Mouse (Mus musculus) thymus, postnatal 4 days (tissue): ENCODE data around the gene Podnl1.

Experiments
- DNase-seq: peaks from one replicate; pipeline ENCODE4 v3.0.0; 2021

The Podnl1 gene

DNA sequence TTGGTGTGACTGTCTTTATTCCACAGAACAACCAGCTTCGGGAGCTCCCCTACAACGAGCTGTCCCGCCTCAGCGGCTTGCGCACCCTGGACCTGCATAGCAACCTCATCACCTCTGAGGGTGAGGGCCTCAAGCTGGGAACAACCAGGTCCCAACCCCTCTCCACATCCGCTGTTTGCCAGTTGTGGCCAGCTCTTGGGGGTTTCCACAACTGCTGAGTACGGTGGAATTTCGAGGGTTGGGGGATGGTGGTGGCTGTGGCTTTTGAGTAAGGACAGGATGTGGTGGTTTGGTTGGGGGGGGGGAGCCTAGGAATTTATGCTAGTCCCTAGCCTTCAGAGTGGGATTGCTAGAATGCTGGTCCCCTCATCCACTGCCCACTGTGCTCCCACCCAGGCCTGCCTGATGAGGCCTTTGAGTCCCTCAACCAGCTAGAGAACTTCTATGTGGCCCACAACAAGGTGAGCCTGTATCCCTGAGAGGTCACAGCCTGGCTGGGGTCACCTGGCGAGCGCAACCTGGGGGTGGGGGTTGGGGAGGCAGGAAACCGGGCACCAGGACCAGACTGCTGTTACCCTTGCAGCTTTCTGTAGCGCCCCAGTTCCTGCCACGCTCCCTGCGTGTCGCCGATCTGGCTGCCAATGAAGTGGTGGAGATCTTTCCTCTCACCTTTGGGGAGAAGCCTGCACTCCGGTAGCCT is 1.6 kb downstream of the Podnl1 start:
- DNase-seq: peak; percentile 72

DNA sequence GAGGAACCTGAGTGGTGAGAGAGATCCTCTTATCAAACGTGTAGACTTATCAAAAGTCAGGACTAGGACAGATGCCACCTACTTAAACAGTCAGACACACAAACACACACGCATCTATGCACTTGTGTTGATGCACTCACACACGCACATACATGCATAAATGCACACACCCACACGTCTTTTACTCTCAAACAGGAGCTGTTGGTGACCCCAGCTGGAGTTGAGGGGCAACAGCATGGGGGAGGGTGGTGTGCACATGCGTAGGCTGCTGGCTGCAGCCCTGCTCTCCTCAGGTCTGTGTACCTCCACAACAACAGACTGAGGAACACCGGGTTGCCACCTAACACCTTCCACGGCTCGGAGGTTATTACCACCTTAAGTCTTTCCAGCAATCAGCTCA is 2.5 kb downstream of the Podnl1 start:
- DNase-seq: peak; percentile 70

DNA sequence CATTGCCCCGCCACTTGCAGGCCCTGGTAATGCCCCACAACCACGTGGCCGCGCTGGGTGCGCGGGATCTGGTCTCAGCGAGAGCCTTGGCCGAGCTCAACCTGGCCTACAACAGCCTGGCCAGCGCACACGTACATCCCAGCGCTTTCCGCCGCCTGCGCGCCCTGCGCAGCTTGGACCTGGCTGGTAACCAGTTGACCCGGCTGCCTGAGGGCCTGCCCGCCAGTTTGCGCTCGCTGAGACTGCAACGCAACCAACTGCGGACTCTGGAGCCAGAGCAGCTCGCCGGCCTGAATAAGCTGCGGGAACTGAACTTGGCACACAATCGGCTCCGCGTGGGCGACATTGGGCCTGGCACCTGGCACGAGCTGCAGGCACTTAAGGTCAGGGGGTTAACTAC is 5.0 kb downstream of the Podnl1 start:
- no peak for DNase-seq

DNA sequence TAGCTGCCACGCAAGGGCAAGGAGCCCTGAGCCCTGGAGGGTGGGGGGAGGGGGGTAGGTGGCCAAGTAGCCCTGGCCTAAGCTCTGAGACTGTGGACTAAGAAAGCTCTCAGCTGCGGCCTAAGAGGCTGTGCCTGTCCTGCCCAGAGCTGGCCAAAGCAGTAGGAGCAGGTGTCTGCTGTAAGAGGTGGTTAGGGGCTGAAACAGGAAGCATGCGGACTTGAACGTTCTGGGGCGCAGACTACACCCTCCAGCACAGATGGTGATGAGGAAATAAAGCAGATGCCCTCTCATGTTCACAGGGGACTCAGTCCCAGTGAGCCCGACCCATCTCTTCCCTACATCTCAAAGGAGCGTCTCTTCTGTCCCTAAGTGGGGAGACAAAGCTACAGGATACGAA is 6.4 kb downstream of the Podnl1 start:
- peak; percentile 41 for DNase-seq

DNA sequence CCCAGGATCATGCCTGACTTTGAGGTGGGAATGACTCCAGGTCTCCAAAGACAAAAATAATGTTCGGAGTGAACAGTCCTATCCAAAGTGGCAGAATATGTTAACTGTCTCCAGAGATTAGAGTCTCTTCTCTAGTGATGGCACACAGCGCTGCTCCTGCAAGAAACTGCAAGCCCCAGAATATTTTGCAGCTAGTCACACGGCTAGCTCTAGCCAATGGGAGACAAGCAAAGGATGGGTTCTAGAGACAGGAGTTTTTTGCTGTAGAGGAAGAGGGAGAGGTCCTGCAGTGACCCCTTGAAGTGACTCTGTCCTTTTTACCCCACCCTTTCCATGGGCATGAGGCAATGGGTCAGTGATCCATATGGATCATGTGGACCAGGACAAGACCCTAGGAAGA is 12.1 kb downstream of the Podnl1 start:
- no peak for DNase-seq

DNA sequence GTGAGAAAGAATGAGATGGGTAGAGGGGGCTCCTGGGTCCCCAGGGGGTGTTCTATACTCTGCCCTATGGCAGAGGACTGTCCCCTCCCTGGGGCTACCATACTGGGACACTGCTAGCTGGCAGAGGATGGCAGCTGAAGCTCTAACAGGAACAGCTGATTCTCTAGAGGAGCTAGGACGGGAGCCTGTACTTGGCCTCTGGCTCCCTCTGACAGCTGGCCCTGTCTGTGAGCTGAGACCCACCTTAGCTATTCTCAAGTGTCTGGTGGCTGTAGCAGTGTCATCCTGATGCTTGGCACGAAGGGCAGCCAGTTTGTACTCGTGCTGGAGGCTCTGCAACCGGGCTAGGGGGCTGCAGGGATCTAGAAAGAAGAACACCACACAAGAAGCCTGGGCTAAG is 15.0 kb downstream of the Podnl1 start:
- no peak for DNase-seq

DNA sequence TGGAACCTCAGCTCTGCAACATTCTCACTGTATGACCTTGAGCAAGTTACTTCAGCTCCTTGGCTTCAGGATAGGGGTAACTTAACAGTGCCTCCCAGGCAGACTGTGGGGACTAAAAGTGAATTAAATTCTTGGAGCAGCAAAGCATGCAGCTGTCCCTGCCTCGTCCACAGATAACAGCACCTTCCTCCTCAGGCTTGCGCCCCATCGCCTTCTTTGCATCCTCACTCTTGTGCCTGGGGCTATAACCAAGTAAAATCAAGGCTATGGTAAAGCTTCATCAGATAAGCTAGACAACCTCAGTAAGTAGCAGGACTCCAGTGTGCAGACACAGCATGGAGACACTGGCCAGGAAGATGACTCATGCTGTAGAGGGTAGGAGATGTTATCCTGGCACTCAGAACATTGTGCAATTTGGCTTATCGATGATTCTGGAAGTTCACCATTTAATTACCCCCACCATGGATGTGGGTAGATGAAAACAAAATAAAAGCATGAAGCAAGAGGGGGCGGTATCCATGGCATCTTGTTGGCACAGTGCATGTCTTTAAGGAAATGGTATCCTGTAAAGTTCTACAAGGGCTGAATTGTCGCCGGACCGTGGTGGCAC is 19.0 kb downstream of the Podnl1 start:
- no peak for DNase-seq

DNA sequence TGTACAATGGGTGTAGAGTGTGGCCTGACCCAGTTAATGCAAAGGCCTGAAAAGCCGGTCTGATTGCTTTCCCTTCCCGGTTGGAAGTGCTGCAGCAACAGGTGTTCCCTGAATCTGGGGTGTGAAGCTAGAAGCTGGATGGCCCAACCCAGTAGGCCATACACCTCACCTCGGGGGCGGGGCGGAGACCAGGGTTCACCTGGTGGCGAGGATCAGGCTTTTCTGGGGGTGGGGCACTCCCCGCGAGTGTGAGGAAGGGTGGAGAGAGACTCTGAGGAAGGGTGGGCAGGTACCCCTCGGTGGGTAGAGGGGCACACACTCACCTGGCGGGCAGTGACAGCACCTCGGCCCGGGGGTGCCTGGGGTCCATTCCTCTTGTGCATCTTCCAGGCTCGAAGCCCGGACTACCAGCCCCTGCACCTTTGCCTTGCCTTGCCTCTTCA is 21.6 kb downstream of the Podnl1 start:
- peak; percentile 69 for DNase-seq

DNA sequence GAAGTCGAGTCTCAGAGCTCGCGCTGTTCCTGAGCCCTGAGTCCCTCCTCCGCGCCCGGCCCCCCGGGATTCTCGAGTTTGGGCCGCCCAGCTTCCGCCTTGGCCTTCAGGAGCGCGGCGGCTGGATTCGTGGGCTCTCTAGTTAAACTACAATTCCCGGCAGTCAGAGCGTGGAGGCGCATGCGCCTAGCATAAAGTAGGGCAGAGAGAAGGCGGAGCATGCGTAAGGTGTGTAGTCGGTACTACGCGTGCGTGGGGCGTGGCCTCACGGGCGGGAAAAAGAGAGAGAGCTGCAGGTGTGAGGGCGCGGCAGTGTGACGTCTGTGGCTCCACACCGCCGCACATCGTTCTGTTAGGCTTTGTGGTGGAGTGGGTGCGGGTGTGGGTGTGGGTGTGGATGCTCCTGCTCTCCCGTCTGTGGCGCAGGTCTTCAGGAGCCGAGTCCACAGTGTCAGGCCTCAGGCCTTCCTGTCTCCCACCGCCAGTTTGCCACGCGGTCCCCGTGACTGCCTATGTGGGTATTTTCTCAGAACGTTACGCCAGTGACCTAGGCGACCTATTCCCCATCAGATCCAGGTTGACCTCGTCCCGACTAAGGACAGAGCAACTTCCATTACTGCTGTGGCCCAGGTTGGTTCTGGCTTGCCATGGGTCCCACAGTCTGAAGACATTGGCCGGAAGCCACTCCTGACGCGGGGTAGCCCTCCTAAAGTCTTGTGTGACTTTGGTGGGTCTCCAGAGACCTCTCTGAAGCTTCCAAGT is 22.2 kb downstream of the Podnl1 start, which contains the start of the genes Cc2d1a and 4930432K21Rik:
Gene Cc2d1a, minus strand, starts transcription at position 168 of the 762 bp plus-strand sequence.
Gene 4930432K21Rik, plus strand, starts transcription at position 257 of the 762 bp plus-strand sequence.
- DNase-seq: peak; percentile 96

DNA sequence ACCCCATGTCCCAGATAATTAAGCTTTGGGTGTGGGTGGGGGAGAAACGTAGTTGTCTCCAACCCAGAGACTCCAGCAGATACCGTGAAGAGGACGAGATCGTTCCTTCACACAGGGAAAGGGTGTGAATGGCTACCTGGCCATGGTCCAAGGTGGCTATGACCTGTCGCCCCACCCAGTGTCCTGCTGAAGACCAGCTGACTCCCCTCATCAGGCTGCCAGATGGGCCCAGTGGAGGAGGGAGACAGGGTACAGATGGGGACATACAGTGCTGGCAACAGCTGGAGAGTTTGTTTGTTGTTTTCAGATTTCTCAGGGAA is 22.7 kb downstream of the Podnl1 start:
- DNase-seq: no peak

DNA sequence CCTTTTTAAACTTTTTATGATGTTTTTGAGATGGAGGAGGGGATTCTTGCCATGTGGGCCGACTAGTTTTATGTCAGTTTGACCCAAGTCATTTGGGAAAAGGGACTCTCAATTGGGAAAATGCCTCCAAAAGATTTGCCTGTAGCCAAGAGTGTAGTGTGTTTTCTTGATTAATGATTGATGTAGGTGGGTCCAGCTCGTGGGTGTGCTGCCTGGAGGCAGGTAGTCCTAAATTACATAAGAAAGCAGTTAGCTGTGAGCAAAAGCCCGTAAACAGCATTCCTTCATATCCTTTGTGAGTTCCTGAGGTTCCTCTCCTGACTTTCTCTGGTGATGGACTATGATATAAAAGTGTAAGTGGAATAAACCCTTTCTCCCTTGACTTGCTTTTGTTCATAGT is 23.4 kb downstream of the Podnl1 start:
- no peak for DNase-seq

DNA sequence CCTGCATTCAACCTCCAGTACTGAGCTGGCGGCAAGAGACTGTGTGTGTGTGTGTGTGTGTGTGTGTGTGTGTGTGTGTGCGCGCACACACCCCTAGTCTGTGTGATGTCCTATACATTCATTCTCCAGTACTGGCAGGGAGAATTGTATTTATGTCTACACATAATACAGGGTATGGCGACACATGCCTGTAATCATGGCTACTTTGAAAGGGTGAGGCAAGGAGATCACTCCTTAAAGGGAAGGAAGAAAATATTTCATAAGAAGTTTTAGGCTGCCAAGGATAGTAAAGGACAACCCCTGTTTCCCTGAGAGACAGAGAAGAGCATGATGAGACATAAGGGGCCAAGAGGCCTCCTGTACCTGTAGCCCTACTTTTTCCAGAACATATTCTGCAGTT is 31.8 kb downstream of the Podnl1 start:
- no peak for DNase-seq

DNA sequence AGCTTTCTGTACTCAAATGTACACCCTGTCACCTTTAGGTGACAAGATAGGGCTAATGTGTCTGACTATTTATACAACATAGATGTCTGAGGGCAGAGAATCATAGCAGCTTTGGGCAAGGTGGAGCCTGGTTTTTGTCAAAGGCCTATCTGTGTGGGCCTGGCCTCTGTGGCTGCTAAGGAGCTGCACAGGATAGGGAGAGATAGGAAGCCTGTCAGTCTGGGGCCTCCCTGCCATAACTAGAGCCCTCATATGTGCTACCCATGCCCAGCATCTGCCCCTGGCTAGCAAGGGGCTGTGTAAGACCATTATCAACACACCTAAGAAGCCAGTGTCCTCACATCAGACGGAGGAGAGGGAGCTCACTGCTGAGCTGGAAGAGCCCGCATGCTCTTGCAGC is 41.9 kb downstream of the Podnl1 start:
- DNase-seq: no peak

DNA sequence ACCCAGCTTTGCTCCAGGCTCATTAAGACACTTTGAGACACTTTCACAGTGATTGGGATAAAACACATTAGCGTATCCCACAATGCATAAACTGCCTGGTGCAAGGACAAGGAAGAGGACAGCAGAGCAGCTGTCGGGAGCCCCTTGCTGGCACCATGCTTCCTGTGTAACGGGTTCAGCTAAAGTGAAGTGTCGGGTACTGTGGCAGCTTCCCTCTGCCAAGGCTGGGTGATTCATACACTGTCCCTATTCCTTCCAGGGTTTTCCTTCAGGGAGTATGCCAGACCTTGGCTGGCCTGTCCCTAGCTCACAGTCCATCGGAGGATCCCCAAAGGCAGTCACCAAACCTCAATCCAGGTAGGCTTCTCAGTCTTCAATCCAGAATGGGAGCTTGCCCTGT is 44.3 kb downstream of the Podnl1 start:
- DNase-seq: no peak

DNA sequence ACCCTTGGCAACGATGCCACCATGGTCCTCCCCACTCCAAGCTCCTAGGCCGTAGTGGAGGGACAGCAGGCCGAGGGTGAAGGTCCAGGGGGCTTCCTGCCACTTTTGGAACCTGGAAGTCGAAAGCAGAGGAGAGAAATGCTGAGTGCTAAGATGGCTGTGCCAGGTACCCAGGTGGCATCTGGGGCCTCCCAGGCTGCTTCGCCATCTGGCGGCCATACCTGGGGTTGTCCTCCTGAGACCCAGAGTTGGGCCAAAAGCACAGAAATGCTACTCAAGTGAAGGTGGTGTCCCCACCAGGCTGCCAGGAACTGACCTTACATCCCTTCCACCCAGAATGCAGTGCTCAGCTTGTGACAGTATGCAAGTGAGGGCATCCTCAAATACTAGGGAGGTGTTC is 48.1 kb downstream of the Podnl1 start:
- peak; percentile 63 for DNase-seq

DNA sequence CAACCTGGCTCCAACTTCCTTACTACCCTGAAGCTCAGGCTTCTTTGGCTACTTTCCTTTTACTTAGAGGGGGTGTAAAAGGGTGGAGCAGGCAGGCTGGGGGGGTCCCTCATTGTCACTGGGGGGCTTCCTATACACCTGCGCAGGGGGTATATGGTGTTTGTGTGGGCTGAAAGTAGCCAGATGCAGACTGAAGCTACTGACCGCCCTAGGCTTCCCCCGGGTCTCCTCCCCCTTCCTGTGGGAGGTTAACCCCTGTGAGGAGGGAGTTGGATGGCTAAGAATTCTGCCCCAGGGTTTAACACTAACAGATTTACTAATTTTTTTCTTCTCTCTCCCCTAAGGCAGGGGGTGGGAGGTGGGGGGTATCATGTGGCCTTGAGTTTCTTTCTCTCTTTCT is 50.8 kb downstream of the Podnl1 start:
- DNase-seq: peak; percentile 37

DNA sequence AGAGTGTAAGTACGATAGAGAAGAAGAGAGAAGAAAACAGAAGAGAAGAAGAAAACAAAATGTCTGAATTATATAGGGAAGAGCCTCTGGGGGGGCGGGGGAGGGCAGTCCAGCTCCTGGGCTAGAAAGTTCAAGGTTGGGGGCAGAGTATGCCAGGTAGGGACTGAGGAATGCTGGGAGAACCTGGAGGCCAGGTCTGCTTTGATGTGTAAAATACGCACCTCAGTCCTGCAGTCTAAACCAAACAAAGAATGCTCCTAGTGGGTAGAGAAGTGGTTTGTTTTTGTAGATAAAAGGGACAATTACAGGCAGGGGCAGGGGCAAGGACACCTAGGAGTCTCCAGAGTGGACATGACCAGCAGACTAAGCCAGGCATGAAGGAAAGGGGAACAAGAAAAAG is 51.6 kb downstream of the Podnl1 start:
- DNase-seq: no peak

DNA sequence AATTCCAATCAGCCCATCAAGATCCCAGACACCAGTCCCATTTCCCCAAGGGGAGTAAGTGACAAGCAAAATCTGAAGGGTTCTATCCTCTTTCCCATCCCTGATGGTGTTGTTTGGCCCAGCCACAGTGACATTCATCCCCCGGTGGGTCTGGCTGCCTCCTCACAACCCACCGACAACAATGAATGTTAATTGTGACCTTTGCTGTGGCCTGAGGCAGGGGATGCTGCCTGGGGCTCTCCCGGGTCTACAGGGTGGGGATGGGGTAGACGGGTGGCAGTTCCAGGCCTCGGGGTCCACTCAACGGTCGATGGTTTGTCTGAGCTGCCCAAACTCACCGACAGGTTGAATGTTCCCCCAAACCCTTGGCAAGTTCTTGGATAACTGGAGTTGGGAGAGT is 52.8 kb downstream of the Podnl1 start:
- DNase-seq: no peak

DNA sequence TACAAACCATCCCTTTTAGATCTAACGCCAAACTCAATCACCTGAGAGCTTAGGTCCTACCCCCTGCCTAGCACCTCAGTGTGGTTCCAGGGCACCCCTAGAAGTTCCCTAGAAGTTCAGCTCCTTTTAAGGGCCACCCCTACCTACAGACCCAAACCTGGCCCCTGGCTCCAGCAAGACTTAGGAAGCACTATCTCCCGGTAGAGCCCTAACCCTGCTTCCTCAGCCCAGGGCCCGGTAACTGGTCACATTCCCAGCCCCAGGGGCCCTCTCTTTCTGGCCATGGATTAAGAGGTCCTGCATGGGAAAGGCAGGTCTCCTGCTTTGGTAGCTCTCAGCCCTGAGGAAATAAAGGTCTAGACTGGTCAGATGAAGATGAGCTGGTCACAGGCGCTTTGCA is 54.2 kb downstream of the Podnl1 start:
- DNase-seq: peak; percentile 35

DNA sequence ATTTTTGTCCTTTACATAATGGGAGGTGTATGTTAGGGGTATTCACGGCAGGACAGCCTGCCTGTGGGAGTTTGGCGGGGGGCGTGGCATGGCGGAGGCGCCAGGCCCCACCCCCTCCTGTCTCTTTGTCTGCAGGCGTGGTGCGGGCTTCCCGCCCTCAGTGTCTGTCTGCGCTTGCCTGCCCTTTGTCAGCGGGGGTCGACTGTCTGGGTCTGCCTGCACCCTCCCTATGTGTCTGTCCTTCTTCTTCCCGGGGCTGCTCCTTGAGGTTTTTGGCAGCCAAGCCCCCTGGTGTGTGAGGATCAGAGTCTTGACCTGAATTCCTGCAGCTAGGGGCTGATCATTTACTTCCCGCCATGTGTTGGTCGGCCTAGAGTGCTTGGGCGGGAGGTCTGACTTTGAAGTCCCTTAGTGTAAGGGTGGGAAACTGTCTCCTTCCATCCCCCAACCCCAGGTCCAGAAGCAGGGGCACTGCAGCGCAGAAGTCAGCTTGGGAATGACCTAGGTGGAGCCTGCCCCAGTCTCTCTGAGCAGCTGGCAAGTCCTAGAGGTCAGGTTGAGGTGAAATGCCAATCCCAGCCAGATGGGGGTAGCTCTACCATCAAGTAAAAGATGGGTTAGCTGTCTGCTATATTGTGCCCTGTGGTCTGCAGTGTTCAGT is 54.9 kb downstream of the Podnl1 start:
- peak; percentile 89 for DNase-seq
